Mouse (Mus musculus) thymus, postnatal 25 days (tissue): Measurements from ENCODE around the gene Ptk6.

Experiments used
- DNase-seq: peaks from one replicate; pipeline ENCODE4 v3.0.0; 2022

Ptk6 gene

GRCm38 (mm10) chr2:181202422-181202821 lies at the start of gene Ptk6:
Gene Ptk6 (minus strand): TSS chr2:181202789.
- no peak for DNase-seq

GRCm38 (mm10) chr2:181251841-181252240 lies 49.3 kb upstream of the Ptk6 start:
- DNase-seq, result no peak

DNA sequence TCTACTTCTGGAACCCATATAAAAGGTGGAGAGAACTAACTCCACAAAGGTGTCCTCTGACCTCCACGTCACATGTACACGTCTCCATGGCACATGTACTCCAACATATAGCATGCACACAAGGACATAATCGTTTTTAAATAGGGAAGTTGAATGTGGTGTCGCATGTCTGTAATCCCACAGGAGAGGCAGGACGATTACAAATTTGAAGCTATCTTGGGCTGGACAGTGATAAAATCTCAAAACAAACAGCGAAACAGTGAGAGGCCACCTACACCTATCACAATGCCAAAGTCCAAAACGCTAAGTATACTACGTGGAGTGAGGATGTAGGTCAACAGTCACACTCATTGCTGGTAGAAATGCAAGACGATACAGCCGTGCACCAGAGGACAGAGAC lies 46.6 kb upstream of the Ptk6 start:
- DNase-seq, result no peak

DNA sequence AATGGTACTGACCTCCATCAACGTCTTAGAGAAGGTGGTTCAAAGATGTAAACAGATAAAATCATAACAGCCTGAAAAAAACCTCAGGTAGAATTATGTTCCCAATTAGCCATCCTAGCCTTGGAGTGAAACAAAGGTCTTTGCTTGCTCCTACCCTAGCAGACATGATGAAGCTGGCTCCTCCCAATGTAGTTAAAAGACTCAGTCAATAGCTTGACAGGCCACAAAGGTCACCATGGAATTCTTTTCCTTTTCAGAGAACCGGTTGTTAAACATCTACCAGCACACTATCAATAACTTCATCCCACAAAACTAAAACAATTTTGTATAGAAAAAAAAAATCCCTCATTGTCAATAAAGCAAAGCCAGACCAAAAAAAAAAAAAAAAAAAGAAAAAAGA lies 42.4 kb upstream of the Ptk6 start:
- no peak for DNase-seq

GRCm38 (mm10) chr2:181243706-181244394 lies 41.3 kb upstream of the Ptk6 start:
- peak; percentile 30 for DNase-seq

- DNase-seq, result no peak
Observed at GRCm38 (mm10) chr2:181242314-181242665, 39.7 kb upstream of the Ptk6 start.

- peak; percentile 71 for DNase-seq
Observed at GRCm38 (mm10) chr2:181241602-181242313, 39.2 kb upstream of the Ptk6 start, which contains the start of gene Helz2. Gene Helz2 (minus strand): TSS chr2:181242027.

GRCm38 (mm10) chr2:181240806-181241440 lies 38.3 kb upstream of the Ptk6 start:
- no peak for DNase-seq

DNA sequence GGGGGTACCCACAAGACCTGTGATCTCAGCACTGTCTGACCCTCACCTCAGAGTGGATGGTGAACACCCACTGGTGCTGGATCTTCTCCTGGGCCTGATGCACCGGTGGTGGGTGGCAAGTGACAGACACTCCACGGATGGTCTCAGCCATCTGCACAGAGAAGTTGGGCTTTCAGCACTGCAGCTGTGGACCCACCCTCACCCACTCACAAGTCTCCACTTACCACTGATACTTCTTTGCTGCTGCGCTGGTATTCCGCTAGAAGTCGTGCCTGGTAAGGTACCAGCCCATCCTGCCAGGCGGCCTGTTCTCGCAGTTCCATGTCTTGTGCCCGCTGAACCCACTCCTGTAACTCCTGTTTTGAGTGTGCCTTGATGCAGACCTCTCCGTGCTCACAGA lies 36.7 kb upstream of the Ptk6 start:
- no peak for DNase-seq

GRCm38 (mm10) chr2:181238861-181239260 lies 36.3 kb upstream of the Ptk6 start:
- no peak for DNase-seq

DNA sequence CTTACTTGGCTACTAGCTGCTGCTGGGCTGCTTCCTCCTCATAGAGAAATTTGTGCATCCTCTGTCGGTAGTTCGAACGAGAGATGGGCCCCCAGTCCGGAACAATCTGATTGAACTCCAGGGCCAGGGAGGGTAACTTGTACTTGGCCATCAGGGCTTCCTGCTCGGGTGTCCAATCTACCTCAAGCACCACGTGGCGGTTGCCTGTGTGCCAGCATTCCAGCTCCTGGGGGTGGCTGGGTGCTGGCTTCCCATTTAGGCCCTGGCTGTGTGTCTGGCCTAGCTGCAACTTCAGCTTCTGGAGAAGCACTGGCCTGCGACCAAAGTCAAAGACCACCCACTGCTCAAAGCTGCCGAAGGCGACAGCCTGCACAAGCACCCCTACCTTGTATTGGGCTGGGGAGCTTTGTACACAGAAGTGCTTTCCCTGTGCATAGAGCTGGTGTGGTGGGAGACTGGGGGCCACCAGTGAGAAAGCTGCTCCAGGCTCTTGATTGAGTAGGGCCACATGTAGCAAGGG lies 35.6 kb upstream of the Ptk6 start:
- DNase-seq, result no peak

GRCm38 (mm10) chr2:181237251-181238014 lies 34.8 kb upstream of the Ptk6 start:
- no peak for DNase-seq

DNA sequence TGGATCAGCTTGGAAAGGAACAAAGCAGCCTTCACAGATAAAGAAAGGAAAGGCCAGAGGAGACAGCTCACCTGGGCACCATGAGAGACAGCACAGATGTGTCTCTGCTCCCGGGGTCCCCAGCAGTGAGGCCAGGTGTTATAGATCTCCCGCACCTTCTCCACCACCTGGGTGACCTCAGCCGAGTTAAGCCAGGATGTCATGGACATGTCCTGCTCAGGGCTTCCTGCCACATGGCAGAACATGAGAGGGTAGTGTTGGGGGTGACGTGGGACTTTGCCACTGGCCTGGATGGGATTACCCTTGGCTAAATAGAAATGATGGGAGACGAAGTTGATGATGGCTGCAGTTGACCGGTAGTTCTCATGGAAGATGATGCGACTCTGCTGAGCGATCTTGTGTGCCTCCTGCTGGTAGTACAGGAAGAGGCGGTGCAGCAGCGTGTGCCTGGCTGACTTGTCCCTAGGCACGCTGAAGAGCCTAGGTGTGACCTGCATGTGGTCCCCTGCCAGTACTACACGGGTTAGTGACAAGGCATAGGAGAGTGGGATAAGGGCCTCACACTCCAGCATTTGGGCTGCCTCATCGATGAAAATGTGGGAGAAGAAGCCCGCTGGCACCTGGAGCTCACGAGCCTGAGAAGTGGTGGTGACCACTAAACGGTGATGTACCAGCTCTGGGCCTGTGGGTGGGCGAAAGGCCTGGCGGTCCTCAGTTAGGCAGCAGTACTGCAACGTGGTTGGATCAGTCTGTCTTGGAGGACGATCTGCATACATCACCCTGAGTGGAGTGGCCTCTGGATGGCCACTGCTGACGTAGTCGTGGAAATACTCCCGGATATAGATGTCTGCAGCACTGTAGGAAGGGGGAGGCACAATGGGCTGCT lies 33.3 kb upstream of the Ptk6 start:
- DNase-seq, result no peak

GRCm38 (mm10) chr2:181234680-181235079 lies 32.1 kb upstream of the Ptk6 start:
- no peak for DNase-seq

DNA sequence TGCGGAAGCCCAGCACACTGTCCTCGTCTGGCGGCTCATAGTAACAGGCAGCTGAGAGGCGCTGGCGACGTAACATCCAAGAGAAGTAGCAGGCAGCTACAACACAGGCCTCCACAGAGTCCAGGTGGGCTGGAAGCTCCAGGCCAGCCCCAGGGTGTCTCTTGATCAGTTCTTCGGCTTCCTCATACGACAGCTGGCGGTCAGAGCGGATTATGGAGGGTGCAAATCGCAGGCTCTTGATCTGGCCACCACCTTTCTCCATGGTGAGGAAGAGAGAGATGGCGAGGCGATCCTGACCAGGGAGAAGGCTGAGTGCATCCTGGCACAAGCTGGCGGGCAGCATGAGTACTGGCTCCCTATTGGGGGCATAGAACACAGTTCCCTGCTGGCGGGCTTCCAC lies 30.9 kb upstream of the Ptk6 start:
- DNase-seq, result no peak

GRCm38 (mm10) chr2:181231171-181231570 lies 28.6 kb upstream of the Ptk6 start:
- DNase-seq, result no peak

- DNase-seq, result no peak
Observed at GRCm38 (mm10) chr2:181228335-181228734, 25.7 kb upstream of the Ptk6 start.

DNA sequence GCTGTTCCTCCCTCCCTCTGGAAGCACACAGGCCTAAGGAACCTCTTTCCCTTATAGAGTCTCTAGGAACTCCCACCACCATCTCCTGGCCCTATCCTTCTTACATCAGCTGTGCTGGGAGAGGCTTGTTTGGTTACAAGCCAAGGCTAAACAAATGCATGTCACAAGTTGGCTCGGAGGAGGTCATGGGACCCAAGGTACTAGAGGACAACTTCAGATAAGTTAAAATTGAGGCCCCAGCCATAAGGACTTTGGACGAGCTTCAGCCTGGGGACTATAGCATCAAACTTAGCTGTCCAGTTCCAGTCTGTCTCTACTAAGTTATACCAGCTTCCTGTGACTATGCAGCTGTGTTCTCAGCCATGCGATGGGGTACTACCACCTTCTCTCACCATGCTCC lies 24.5 kb upstream of the Ptk6 start:
- DNase-seq, result no peak

DNA sequence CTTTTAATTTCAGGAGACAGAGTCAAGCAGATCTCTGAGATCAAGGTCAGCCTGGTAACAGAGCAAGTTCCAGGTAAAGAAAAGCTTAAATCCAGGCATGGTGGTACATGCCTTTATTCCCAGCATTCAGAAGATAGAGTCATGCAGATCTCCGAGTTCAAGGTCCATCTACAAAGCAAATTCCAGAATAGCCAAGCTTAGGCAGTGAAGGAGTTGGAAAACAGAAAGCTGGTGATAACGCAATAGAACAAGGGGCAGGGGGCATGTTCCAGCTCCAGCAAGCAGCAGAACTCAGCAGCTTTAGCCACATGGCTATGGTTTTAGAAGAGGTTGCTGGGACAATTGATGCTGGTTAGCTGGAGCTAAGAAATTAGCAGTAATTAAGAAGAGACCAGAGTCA lies 22.4 kb upstream of the Ptk6 start:
- DNase-seq, result no peak

GRCm38 (mm10) chr2:181220361-181220760 lies 17.8 kb upstream of the Ptk6 start:
- DNase-seq, result no peak

DNA sequence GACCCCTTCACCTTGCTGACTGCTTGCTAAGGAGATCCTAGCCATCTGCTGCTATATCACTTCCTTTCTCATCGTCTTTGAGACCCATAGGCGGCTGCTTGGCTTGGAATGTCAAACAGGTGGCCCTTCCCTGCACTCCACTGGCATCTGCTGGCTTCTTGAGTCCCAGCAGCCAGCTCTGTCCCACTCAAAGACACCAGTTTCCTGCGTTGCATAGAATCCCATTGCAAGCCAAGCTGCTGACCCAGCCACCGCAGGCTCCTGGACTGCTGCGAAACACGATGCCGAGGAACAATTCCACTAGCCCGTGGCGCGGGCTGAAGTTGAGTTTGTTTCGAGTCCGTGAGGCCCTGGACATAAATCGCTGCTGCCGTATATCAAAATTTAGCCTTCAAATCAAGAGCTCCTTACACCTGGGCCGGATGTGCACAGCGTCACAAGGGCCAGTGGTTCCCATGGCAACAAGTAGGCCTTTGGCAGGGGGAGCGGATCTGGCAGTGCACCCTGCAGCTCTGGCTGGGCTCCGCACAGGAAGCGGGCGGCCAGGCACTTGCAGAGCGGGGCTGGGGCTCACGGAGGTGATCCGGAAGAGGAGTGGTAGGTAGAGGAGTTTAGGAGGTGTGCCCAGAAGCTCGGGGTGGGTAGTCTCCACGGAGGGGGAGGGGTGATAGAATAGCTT lies 17.1 kb upstream of the Ptk6 start, which contains the start of gene Fndc11:
Fndc11 (plus strand) TSS at position 476 of the 679 bp plus-strand sequence.
- peak; percentile 92 for DNase-seq
